In genomic region chr15:25650371-25650770, GRCm38 (mm10) we compare ENCODE assay signal across 13 mouse cellular contexts. TPM values are rescaled to one million over a fixed set of nuclear protein-coding genes. Genes with fewer than 3 reads are reported as not detected.
DNase-seq lines count a peak whose midpoint lies in the region; ATAC-seq and TF ChIP-seq lines count a peak whose summit lies in the region.
"Had no signal": no experiment of that assay in that cellular context is flagged by ENCODE, and none has a peak within 500 bp of the region (broad histone marks: within the 10 kb centered on the region; RNA-seq: fewer than 3 reads in every experiment).

No protein-coding gene starts in this region.

- no peak overlapping the region for H3K9ac ChIP-seq in embryonic facial prominence, embryonic 11.5 days (replicated peaks; ENCODE audit: low read length)
- no peak overlapping the region for H3K9ac ChIP-seq in intestine, embryonic 16.5 days (ENCODE audit: low read depth, low read length)
- H3K9ac ChIP-seq: forebrain, postnatal 0 days; midbrain, embryonic 12.5 days; neural tube, embryonic 15.5 days had no signal

- TF ChIP-seq POLR2A in myocyte (IDR thresholded peaks at IDR 0.05; ENCODE audit: insufficient read length, low read depth), result no peak

- ATAC-seq in embryonic facial prominence, embryonic 11.5 days (replicated peaks; ENCODE audit: insufficient number of reproducible peaks, low FRiP score, low TSS enrichment, low read depth), result no peak
- peak; percentile 68; the same call in 1 of the 2 replicates for ATAC-seq in common myeloid progenitor, adult 5-6 weeks (replicated peaks; ENCODE audit: low read depth, poor library complexity, severe bottlenecking)
- peak; percentile 83 for ATAC-seq in intestine, embryonic 16.5 days
- ATAC-seq: forebrain, postnatal 0 days; Patski had no signal

- no peaks in the 10 kb centered on the region for H3K9me3 ChIP-seq in embryonic facial prominence, embryonic 11.5 days (replicated peaks; ENCODE audit: control insufficient read depth, low read length)
- no peaks in the 10 kb centered on the region for H3K9me3 ChIP-seq in embryonic facial prominence, embryonic 10.5 days
- H3K9me3 ChIP-seq in intestine, embryonic 16.5 days (ENCODE audit: control insufficient read depth, low read length), result no peaks in the 10 kb centered on the region
- H3K9me3 ChIP-seq: midbrain, embryonic 12.5 days; neural tube, embryonic 15.5 days had no signal

- H3K4me2 ChIP-seq in embryonic facial prominence, embryonic 11.5 days (ENCODE audit: low read depth, low read length), result no peak overlapping the region
- no peak overlapping the region for H3K4me2 ChIP-seq in intestine, embryonic 16.5 days (ENCODE audit: low read depth, low read length)
- H3K4me2 ChIP-seq in myocyte (ENCODE audit: low read depth), result no peak overlapping the region
- H3K4me2 ChIP-seq: midbrain, embryonic 12.5 days; neural tube, embryonic 15.5 days had no signal

- H3K27me3 ChIP-seq in embryonic facial prominence, embryonic 11.5 days (ENCODE audit: control insufficient read depth, insufficient read depth, low read length), result no peaks in the 10 kb centered on the region
- H3K27me3 ChIP-seq in embryonic facial prominence, embryonic 10.5 days (replicated peaks; ENCODE audit: low read depth, poor library complexity, severe bottlenecking), result no peaks in the 10 kb centered on the region
- no peaks in the 10 kb centered on the region for H3K27me3 ChIP-seq in intestine, embryonic 16.5 days (replicated peaks; ENCODE audit: control insufficient read depth, insufficient read depth, low read length)
- no peaks in the 10 kb centered on the region for H3K27me3 ChIP-seq in myocyte (ENCODE audit: control insufficient read depth, insufficient read depth, insufficient read length)
- H3K27me3 ChIP-seq: midbrain, embryonic 12.5 days; neural tube, embryonic 15.5 days; Patski had no signal

- H3K4me3 ChIP-seq in embryonic facial prominence, embryonic 11.5 days (ENCODE audit: low read depth, low read length), result no peak overlapping the region
- no peak overlapping the region for H3K4me3 ChIP-seq in embryonic facial prominence, embryonic 10.5 days
- H3K4me3 ChIP-seq in intestine, embryonic 16.5 days (ENCODE audit: low read length), result no peak overlapping the region
- no peak overlapping the region for H3K4me3 ChIP-seq in myocyte
- H3K4me3 ChIP-seq: midbrain, embryonic 12.5 days; neural tube, embryonic 15.5 days had no signal

- H3K36me3 ChIP-seq in embryonic facial prominence, embryonic 11.5 days (replicated peaks; ENCODE audit: control insufficient read depth, insufficient read depth, low read depth, low read length), result no peaks in the 10 kb centered on the region
- peaks cover 6% of the 10 kb centered on the region; the same call in 1 of the 2 replicates for H3K36me3 ChIP-seq in embryonic facial prominence, embryonic 10.5 days (replicated peaks)
- H3K36me3 ChIP-seq in intestine, embryonic 16.5 days (ENCODE audit: control insufficient read depth, insufficient read depth, low read length), result no peaks in the 10 kb centered on the region
- H3K36me3 ChIP-seq in myocyte (ENCODE audit: control insufficient read depth, insufficient read depth), result peaks cover 3% of the 10 kb centered on the region
- H3K36me3 ChIP-seq: midbrain, embryonic 12.5 days; neural tube, embryonic 15.5 days had no signal

- H3K27ac ChIP-seq in embryonic facial prominence, embryonic 11.5 days (replicated peaks; ENCODE audit: low read depth, low read length), result no peak overlapping the region
- no peak overlapping the region for H3K27ac ChIP-seq in embryonic facial prominence, embryonic 10.5 days (replicated peaks)
- H3K27ac ChIP-seq in intestine, embryonic 16.5 days (ENCODE audit: low read length), result peak overlapping the region; percentile 49
- H3K27ac ChIP-seq: midbrain, embryonic 12.5 days; neural tube, embryonic 15.5 days had no signal

- 53% methylated on average over 5 of the region's 5 CpGs for WGBS in embryonic facial prominence, embryonic 11.5 days
- WGBS in embryonic facial prominence, embryonic 10.5 days, result 61% methylated on average over 5 of the region's 5 CpGs
- WGBS in intestine, embryonic 16.5 days, result 41% methylated on average over 5 of the region's 5 CpGs

- peaks cover 94% of the 10 kb centered on the region for H3K79me2 ChIP-seq in myocyte (ENCODE audit: control insufficient read depth, insufficient read depth)

- H3K4me1 ChIP-seq in embryonic facial prominence, embryonic 11.5 days (ENCODE audit: control insufficient read depth, insufficient read depth, low read length), result peaks cover 2% of the 10 kb centered on the region; the same call in 1 of the 2 replicates
- H3K4me1 ChIP-seq in embryonic facial prominence, embryonic 10.5 days, result peaks cover 46% of the 10 kb centered on the region
- peaks cover 39% of the 10 kb centered on the region for H3K4me1 ChIP-seq in intestine, embryonic 16.5 days (ENCODE audit: control insufficient read depth, insufficient read depth, low read length)
- H3K4me1 ChIP-seq: neural tube, embryonic 15.5 days had no signal

- DNase-seq in embryonic facial prominence, embryonic 11.5 days (ENCODE audit: low spot score), result peak; percentile 10
- no peak for DNase-seq in embryonic facial prominence, embryonic 10.5 days (ENCODE audit: low spot score)
- DNase-seq in retina, postnatal 1 day, result no peak
- DNase-seq in cerebellum, adult 11 months, result no peak
- no peak for DNase-seq in frontal cortex, postnatal 14 days (ENCODE audit: low spot score in 2 of 2)
- DNase-seq: forebrain, postnatal 0 days; kidney, postnatal 14 days had no signal

- no peak overlapping the region for H3ac ChIP-seq in myocyte (ENCODE audit: control insufficient read depth, insufficient read length)

TF ChIP-seq in myocyte, 11 proteins besides CTCF, POLR2A, EP300 and RAD21:
- peak in 2 of 3 experiments; percentile 22 to 82 for TF ChIP-seq MYOG (IDR thresholded peaks at IDR 0.05; ENCODE audit: control insufficient read depth in 1 of 3, insufficient read depth in 1 of 3, insufficient read length in 2 of 3, low read depth in 2 of 3)
- TF ChIP-seq CEBPB (IDR thresholded peaks at IDR 0.05; ENCODE audit: insufficient read depth, poor library complexity, severe bottlenecking), result no peak
- TF ChIP-seq MYOD1 (IDR thresholded peaks at IDR 0.05; ENCODE audit: control insufficient read depth in 1 of 3, insufficient read length in 2 of 3, low read depth in 2 of 3), result peak in 2 of 3 experiments; percentile 7 to 46
- no peak for TF ChIP-seq E2F4 (IDR thresholded peaks at IDR 0.05; ENCODE audit: insufficient read depth)
- TF ChIP-seq MAX (IDR thresholded peaks at IDR 0.05; ENCODE audit: low read depth), result no peak

RNA-seq across cellular contexts. Expression of gene Myo10, which starts 28.0 kb away (rescaled TPM):
- polyA plus RNA-seq in embryonic facial prominence, embryonic 11.5 days (2014; fragmentation: Nextera tagmentation; extraction: Ambion mirVana), result 34.5 and 35.4 TPM in 2 replicates
- polyA plus RNA-seq in embryonic facial prominence, embryonic 10.5 days (2016; fragmentation: Nextera tagmentation; extraction: Ambion mirVana), result 44.2 and 47.2 TPM in 2 replicates
- total RNA-seq in common myeloid progenitor, adult 5-6 weeks (2017), result 2.9 and 5.6 TPM in 2 replicates
- 17.7 and 19.2 TPM in 2 replicates for polyA plus RNA-seq in intestine, embryonic 16.5 days (2015; fragmentation: Nextera tagmentation; extraction: Ambion mirVana)
- 71.4 TPM for polyA plus RNA-seq in myocyte (2012; fragmentation: generic; extraction: Trizol)
